Mouse (Mus musculus): ENCODE measurements around the gene Pir.

Gene Pir

GRCm38 (mm10) chrX:164269285-164269761 lies at the start of gene Pir:
Pir (plus strand) TSS chrX:164269371.
- DNase-seq (ENCODE audit: low read depth, low spot score), result peak; percentile 95

- DNase-seq (ENCODE audit: low read depth, low spot score), result peak; percentile 49
Measured at GRCm38 (mm10) chrX:164221989-164222388, 47.2 kb upstream of the Pir start.

- DNase-seq (ENCODE audit: low read depth, low spot score), result peak; percentile 2
Measured at GRCm38 (mm10) chrX:164233380-164233779, 35.8 kb upstream of the Pir start.

GRCm38 (mm10) chrX:164245714-164246113 lies 23.5 kb upstream of the Pir start:
- DNase-seq (ENCODE audit: low read depth, low spot score), result peak; percentile 29

- DNase-seq (ENCODE audit: low read depth, low spot score), result no peak
Measured at GRCm38 (mm10) chrX:164246722-164247121, 22.4 kb upstream of the Pir start.

GRCm38 (mm10) chrX:164256527-164256926 lies 12.6 kb upstream of the Pir start:
- DNase-seq (ENCODE audit: low read depth, low spot score), result no peak

GRCm38 (mm10) chrX:164258057-164258456 lies 11.1 kb upstream of the Pir start, which contains the start of gene Bmx:
Bmx (minus strand) TSS chrX:164258193.
- no peak for DNase-seq (ENCODE audit: low read depth, low spot score)

- DNase-seq (ENCODE audit: low read depth, low spot score), result no peak
Measured at GRCm38 (mm10) chrX:164258662-164259061, 10.5 kb upstream of the Pir start.

- DNase-seq (ENCODE audit: low read depth, low spot score), result peak; percentile 61
Measured at GRCm38 (mm10) chrX:164262286-164262685, 6.9 kb upstream of the Pir start.

- DNase-seq (ENCODE audit: low read depth, low spot score), result no peak
Measured at GRCm38 (mm10) chrX:164264861-164265260, 4.3 kb upstream of the Pir start.

- DNase-seq (ENCODE audit: low read depth, low spot score), result no peak
Measured at GRCm38 (mm10) chrX:164270603-164271002, 1.4 kb downstream of the Pir start.

GRCm38 (mm10) chrX:164275536-164275935 lies 6.4 kb downstream of the Pir start:
- DNase-seq (ENCODE audit: low read depth, low spot score), result no peak

- no peak for DNase-seq (ENCODE audit: low read depth, low spot score)
Measured at GRCm38 (mm10) chrX:164280918-164281647, 11.9 kb downstream of the Pir start.

GRCm38 (mm10) chrX:164283808-164284207 lies 14.6 kb downstream of the Pir start:
- DNase-seq (ENCODE audit: low read depth, low spot score), result no peak

GRCm38 (mm10) chrX:164287077-164287476 lies 17.9 kb downstream of the Pir start:
- DNase-seq (ENCODE audit: low read depth, low spot score), result peak; percentile 44

GRCm38 (mm10) chrX:164291147-164291546 lies 22.0 kb downstream of the Pir start:
- DNase-seq (ENCODE audit: low read depth, low spot score), result no peak

GRCm38 (mm10) chrX:164306250-164306649 lies 37.1 kb downstream of the Pir start:
- DNase-seq (ENCODE audit: low read depth, low spot score), result no peak

- DNase-seq (ENCODE audit: low read depth, low spot score), result no peak
Measured at GRCm38 (mm10) chrX:164313876-164314275, 44.7 kb downstream of the Pir start.

GRCm38 (mm10) chrX:164318554-164318953 lies 49.4 kb downstream of the Pir start:
- DNase-seq (ENCODE audit: low read depth, low spot score), result no peak

GRCm38 (mm10) chrX:164320031-164320430 lies 50.9 kb downstream of the Pir start:
- DNase-seq (ENCODE audit: low read depth, low spot score), result no peak

GRCm38 (mm10) chrX:164322492-164322891 lies 53.3 kb downstream of the Pir start:
- no peak for DNase-seq (ENCODE audit: low read depth, low spot score)

- no peak for DNase-seq (ENCODE audit: low read depth, low spot score)
Measured at GRCm38 (mm10) chrX:164323391-164323913, 54.3 kb downstream of the Pir start.

- no peak for DNase-seq (ENCODE audit: low read depth, low spot score)
Measured at GRCm38 (mm10) chrX:164330351-164330750, 61.2 kb downstream of the Pir start.

Data from ZHBTc4 (cell line).